Mouse (Mus musculus): ENCODE measurements around the gene Xpc.
A peak's percentile ranks its signal among the peaks of the same experiment; 100 is the strongest.

Xpc gene

GRCm38 (mm10) chr6:91522816-91523215 lies 7.1 kb upstream of the Xpc start:
- DNase-seq: no peak

DNA sequence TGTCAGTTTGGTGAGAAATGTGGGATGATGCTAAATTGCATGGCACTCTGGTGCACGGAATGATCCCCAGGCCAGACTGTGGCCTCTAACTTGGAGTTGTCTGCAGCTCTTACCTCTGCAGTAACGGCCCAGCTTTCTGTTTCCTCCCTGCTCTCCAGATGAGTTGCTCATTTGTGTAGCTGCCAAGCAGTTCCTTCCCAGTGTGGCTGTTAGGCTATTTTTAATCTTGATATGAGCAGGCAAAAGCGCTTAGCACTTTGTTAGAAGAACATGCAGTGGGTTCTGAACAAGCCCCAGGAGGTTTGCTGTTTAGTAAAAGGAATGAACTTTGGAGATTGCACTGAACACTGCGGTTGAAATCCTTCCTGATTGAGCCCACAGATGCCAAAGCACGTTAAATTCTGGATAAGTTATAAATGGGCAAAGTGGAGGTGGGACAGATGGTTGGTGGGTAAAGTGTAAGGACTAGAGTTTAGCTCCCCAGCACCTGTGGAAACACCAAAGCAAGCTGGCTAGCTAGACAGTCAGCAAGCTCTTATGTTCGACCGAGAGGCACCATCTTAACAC lies 2.8 kb upstream of the Xpc start:
- no peak for DNase-seq

DNA sequence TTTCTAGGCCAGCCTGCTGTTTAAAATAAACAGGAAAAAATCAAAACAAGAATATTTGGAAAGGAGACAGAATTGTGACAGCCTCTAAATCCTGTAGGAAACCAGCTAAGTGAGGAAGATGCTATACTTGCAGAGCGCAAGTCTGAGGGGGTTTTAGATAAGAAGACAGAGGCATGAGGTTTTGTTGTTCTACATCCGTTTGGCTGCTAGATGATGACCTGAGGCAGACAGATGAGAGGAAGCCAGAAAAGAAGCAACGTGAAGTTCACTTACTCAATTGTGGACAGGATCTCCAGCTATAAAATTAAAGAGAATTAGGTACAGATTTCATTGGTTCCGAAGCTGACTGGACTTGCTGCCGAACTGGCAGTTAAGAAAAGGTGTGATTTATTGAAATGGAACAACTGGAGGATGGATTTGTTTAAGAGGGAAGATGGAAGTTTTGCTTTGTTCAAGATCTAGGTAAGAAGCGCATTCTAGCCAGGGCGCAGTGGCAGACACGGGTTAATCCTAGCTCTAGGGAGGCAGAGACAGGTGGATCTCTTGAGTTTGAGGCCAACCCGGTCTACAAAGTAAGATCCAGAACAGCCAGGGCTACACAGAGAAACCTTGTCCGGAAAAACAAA lies 838 bp downstream of the Xpc start:
- no peak for DNase-seq

DNA sequence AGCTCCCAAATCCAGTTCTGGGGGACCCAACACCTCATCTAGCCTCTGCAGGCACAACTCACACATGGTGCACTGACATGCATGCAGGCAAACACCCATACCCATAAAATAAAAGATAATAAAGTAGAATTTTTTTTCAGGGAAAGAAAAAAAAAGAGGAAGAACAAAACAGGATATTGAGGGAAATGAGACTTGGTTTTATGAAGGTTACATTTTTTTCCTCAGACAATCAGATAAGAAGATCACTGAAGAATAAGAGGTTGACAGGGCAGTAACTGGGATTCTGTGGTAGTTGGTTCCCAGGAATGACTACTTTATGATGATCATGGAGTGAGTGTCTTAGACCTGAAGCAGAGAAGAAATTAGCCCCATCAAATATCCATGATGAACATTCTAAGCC lies 1.6 kb downstream of the Xpc start:
- no peak for DNase-seq

DNA sequence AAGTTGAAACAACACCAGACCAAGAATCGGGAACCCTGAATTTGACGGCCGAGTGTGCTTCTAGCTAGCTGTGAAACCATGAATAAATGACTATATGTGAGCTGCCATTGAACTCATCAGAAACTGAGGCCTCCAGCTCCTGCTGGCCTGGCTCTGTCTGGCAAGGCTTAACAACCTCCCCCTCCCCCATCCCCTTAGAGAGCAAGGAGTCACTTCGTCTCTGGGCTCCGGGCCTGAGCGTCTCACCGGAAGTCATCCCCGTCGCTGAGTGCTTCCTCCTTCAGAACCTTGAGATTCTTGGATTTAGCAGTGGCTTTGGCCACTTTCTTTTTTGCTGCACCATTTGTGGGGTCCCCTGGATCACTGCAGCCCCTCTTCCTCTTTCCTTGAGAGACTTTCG lies 5.5 kb downstream of the Xpc start:
- DNase-seq: no peak

- DNase-seq: no peak
Observed at GRCm38 (mm10) chr6:91509326-91509725, 6.4 kb downstream of the Xpc start.

- no peak for DNase-seq
Observed at GRCm38 (mm10) chr6:91508041-91508440, 7.6 kb downstream of the Xpc start.

GRCm38 (mm10) chr6:91506036-91506435 lies 9.7 kb downstream of the Xpc start:
- DNase-seq: no peak

GRCm38 (mm10) chr6:91503302-91503701 lies 12.4 kb downstream of the Xpc start:
- DNase-seq: no peak

DNA sequence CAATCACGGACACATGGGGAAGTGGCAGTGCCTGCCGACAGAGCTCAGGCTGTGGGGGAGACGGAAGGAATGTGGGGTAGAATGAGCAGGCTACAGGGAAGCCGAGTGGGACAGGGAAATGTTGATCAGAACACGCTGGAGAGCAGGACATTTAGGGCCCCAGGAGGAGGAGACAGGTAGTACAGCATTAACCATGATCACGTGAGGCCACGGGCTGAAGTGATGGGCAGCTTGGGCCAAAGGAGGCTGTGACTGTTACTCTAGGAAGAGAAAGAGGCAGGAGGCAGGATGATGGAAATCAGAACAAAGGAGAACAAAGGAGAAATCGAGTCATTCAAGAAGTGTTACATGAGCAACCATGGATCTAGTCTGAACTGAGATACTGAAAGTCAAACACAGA lies 21.2 kb downstream of the Xpc start:
- no peak for DNase-seq

DNA sequence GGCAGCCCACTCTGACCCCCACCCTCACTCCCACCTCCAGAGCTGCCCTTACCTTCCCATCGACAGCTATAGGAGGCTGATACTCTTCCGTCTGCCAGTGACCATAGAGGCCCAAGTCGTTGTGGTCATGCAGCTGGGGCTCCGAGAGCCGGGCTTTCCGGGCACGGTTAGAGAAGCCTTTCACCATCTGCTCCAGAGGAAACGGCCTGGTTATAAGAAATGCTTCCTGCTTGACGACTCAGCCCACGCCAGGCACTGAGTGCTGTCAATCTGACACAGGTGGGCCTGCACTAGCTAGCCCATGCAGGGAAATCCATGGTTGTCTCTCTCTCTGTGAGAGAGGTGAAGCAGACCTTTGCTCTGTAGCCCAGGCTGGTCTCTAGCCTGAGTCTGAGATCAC lies 22.6 kb downstream of the Xpc start:
- no peak for DNase-seq

DNA sequence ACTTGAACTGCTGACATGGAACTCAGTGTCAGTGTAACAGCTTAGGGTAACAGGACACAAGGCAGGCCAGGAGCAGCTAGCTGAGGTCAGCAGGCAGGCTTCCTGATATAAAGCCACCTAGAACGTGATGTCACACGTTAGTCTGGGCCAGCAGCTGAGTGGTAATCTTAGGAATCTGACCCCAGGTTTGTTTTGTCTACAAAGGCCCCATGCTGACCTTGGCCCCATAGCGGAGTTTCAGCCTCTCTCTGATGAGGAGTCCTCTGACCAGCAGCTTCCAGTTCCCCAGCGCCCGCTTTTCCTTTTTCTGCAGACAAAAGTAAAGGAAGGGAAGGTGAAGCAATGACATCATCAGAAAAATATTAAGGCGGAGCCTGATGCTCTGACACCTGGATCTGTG lies 24.7 kb downstream of the Xpc start:
- no peak for DNase-seq

DNA sequence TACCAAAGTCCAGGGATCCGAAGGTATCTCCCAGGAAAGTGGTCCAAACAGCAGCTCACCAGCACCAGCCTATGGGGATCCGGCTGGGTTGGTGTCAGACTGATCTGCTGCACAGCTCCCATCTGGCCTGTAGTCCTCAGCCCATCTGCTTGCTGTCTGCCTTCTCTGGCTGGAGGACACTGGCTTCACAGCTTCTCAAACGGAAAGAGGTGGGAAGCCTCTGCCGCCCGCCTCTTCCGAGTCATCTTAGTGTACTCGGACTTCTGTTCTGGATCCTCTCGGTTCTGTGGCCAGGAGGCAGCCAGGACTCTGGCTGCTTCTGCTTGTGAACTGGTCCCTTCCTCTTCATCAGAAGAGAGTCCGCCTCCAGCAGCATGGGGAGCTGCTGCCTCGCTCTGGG lies 25.8 kb downstream of the Xpc start:
- DNase-seq: peak; percentile 72

DNA sequence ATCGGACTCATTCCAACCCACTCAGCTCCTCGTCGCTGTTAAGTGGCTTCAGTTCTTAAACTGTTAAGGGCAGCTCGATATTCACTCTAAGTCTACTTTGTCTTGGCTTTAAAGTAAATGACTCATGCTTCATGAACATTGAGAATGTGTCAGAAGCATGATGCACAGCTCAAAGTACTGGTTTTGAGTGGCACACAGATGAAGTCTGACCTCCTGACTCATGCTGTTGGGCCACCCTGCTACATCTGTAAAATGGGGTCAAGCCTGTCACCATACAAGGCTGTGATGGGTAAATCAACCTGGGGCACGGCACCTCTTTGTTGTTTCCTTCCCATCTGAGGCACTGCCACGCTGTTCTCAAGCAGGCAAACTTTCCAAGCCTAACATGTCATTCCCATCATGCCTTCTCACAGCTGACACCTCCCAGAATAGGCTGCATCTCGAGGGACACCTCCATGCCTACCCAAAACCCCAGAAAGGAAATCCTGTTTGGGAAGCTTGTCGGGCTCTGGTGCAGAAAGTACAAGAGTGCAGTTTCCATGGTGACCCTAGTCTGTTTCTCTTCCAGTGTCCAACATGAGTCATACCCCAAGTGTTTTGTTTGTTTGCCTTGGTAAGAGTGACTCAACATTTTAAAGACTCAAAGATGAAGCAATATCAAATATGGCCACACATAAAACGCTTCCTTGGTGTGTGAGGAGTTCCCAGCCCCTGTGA lies 27.0 kb downstream of the Xpc start:
- peak; percentile 51 for DNase-seq

DNA sequence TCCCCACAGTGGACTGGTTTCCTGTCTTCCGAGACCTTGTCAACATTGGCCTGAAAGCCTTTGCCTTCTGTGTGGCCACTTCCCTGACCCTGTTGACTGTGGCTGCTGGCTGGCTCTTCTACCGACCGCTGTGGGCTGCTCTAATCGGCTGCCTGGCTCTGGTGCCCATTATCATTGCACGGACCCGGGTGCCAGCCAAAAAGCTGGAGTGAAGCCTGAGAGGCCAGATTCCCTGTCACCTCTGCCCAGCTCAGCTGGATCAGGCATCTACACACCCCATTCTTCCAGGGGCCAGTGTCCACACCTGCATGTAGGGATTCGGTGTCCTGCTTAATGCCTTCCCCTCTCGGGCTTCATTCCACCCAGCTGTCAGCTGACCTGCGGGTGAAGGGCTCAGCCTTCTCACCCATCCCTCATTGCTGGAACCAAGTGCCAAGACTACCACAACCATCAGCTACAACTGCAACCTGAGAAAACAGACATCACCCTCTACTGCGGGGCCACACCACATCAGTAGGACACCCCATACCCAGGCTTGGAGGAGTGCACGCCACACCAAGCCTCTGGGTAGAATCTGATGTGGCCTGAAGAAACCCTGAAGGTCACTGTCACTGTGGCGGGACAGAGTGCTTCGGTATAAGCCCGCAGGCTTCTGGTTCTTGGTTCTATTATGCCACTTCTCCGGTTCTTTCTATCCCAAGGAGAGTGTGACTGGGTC lies 28.8 kb downstream of the Xpc start:
- no peak for DNase-seq

GRCm38 (mm10) chr6:91483371-91483770 lies 32.3 kb downstream of the Xpc start:
- DNase-seq: no peak

GRCm38 (mm10) chr6:91476541-91476940 lies 39.1 kb downstream of the Xpc start:
- no peak for DNase-seq

DNA sequence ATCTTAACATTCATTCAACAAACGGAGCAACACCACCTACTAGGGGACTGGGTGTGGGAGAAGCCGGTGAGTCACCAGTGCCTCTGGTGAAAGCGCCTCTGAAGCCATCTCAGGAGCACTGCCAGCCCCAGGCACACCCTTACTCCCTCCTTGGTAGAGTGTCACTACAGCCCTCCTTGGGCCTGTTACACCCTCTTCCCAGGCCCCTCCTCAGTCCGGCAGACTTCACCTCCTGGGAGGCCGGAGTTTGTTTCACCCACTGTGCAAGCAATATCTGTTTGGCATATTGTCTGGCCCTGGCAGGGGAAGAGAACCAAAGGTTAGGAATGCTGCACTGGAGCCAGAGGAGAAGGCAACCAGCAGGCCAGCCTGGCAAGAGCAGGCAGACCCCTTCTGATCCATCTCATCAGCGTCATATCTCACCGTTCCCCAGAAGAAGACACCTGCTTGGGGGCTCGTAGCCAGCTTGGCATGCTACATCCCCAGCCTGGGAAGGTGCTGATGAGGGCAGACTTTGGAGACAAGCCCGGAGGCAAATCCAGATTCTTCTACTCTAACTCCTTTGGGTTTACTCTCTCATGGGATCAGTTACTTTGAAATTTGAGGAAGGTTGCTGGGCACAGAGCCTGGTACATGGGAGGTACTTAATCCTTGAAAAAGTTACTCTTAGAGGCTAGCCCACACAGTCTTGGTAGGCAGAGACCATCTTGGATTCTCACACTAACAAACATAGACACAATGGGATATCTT lies 41.1 kb downstream of the Xpc start:
- no peak for DNase-seq

DNA sequence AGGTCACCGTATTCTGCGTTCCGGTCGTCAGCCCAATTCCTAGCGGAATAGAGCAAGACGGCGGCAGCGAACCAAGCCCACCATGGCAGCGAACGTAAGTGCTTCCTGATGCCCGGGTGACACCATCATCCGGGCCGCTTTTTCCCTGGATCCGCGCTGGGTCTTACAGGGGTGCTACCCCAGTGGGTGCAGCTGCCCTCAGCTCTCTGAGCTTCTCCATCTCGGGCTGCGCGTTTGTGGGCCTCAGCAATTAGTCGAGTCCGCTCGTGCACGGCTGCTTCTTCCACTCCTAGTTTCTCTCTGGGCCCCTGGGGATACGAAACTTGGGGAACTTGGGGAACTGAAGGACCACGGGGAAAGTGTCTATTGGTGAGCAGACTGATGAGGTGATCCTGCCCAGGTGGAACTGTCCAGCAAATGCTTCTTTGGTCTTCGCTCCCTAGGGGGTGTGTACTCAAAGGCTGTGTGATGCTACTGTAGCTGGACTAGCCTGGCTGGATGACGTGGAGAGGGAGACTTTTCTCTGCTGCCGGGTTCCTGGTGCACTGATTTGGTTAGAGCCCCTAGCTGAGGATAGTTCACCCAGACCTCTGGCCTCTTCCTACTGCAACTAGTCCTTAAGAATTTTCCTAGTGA lies 41.8 kb downstream of the Xpc start:
- DNase-seq: no peak

- peak; percentile 99 for DNase-seq
Observed at GRCm38 (mm10) chr6:91472868-91473804, 42.6 kb downstream of the Xpc start, which contains the start of the genes Chchd4 and Tmem43. Chchd4 (minus strand) TSS chr6:91473546. Tmem43 (plus strand) TSS chr6:91473703.

GRCm38 (mm10) chr6:91472319-91472718 lies 43.4 kb downstream of the Xpc start:
- no peak for DNase-seq
